ENCODE assay signal across 14 mouse cellular contexts in genomic region chr14:60982126-60982525, GRCm38 (mm10).
"Had no signal": no experiment of that assay in that cellular context is flagged by ENCODE, and none has a peak within 500 bp of the region (broad histone marks: within the 10 kb centered on the region; RNA-seq: fewer than 3 reads in every experiment).

No protein-coding gene starts in this region.

- H3K9me3 ChIP-seq: lung, embryonic 15.5 days; megakaryocyte, embryonic 14.5 days; midbrain, embryonic 13.5 days; midbrain, embryonic 15.5 days; neural tube, embryonic 12.5 days had no signal

- H3K9ac ChIP-seq: lung, embryonic 15.5 days; midbrain, embryonic 13.5 days; midbrain, embryonic 15.5 days; neural tube, embryonic 12.5 days had no signal

- H3K4me3 ChIP-seq: lung, embryonic 15.5 days; megakaryocyte, embryonic 14.5 days; midbrain, embryonic 13.5 days; midbrain, embryonic 15.5 days; neural tube, embryonic 12.5 days had no signal

- H3K27me3 ChIP-seq: lung, embryonic 15.5 days; megakaryocyte, embryonic 14.5 days; midbrain, embryonic 13.5 days; midbrain, embryonic 15.5 days; neural tube, embryonic 12.5 days had no signal

- H3K27ac ChIP-seq: lung, embryonic 15.5 days; macrophage; midbrain, embryonic 13.5 days; midbrain, embryonic 15.5 days; neural tube, embryonic 12.5 days had no signal

- H3K4me1 ChIP-seq: megakaryocyte, embryonic 14.5 days had no signal

- H3K36me3 ChIP-seq: lung, embryonic 15.5 days; midbrain, embryonic 15.5 days had no signal

- DNase-seq: lung, postnatal 14 days; lung, postnatal 36 days; right cerebral cortex, postnatal 25 days; right cerebral cortex, postnatal 4 days; spleen, adult 18-20 months; thymus, adult 18-20 months; thymus, postnatal 14 days; thymus, postnatal 36 days had no signal
